Mouse (Mus musculus) lung, postnatal 25 days (tissue): ENCODE results near the gene Rin2.

ENCODE experiments used
- DNase-seq: peaks from one replicate; pipeline ENCODE4 v3.0.0; 2022; ENCODE audit warnings: low spot score

Rin2 gene

DNA sequence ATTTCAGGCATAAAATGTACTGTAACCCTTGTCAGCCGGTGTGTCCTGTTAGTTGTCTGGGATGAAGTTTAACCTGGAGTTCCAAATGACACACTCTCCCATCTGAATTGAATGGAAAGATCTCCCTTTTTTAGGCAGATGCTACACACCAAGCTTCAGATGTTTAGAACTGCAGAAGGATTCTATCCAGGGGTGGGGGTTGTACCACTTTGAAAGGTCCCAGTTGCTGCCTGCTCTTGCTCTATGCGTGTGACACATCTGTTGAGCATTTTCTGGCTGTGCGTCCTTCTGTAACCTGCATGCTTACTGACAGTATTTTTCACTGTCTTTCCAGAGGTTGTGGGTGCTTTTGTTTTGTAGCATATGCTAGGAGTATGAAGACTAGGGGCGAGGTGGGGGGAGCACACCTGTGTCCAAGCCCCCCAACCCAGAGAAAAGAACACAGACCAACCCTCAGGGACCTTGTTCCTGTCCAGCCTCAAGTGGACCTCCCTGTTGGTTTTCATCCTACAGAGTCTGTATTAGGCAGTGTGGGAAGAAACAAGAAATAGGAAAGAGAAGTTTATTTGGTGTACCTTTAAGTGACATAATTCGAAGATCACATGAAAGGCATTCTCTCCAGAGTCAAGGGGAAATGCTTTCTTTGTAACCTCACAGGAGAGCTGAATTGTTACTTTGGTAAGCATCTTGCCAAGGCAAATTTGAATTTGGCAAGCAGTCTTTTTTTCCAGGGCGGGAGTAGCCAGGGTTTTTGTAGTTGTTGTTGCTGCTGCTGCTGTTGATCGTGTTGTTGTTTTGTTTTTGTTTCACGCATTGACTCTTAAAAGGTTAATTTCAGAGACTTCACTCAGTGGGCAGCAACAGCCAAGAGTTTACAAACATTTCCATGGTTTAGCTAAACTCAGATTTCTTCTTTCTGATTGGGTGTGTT is 186.4 kb downstream of the Rin2 start:
- DNase-seq: peak; percentile 73

DNA sequence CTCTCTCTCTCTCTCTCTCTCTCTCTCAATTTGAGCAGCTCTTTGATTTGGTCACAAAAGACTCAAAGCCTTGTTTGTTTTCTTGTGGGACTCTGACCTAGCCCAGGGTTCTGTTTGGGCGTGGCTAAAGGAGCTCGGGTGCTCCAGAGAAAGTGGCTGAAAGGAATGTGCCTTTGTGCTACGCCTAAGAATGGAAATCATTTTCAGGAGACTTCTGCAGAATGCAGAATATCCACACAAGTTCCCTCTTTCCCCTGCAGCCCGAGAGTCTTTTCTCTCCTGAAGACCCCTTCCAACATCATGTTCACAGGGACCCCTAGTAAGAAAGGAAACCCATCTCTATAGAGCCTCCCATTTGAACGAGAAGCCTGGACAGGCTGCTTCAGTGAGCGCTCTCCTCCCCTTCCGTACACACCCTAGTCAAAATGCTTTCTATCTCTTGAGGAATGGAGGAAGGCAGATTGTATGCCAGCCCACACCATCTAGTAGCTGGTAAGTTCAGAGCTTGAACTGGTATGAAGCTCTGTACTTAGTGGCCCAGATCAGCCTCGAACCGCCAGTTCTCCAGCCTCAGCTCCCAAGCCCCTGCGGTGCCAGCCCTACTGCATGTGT is 187.3 kb downstream of the Rin2 start:
- DNase-seq: peak; percentile 70

DNA sequence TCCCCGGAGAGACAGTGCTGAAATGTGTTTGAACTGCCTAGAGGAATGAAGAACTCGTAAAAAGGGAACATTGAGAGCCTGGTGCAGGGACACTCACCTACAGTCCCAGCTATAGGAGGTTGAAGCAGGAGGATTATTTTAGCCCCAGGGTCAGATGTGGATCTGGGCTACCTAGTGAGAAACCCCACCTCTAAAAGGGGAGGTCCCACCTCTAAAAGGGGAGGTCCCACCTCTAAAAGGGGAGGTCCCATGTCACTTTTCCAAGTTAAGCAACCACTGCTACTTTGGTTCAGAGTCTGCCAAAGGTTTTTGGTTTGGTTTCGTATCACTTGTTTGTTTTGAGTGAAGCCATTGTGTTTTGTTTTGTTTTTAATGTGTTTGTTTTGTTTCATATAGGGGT is 190.3 kb downstream of the Rin2 start:
- DNase-seq: no peak

DNA sequence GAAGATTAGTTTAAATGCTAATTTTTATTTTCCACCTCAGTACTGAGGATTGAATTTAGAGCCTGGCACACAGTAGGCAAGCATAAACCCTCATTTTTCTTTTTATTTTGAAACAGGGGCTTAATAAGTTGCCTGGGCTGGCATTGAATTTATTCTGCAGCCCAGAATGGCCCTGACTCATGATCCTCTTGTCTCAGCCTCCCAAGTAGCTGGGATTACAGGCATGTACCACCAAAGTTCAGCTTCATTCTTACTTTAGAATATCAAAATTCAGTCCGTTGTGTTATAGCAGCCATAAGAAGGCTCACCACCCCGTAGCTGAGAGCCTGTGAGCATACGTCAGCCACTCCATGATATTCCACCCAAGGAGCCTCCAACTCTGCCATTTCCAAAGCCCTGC is 191.2 kb downstream of the Rin2 start:
- no peak for DNase-seq

DNA sequence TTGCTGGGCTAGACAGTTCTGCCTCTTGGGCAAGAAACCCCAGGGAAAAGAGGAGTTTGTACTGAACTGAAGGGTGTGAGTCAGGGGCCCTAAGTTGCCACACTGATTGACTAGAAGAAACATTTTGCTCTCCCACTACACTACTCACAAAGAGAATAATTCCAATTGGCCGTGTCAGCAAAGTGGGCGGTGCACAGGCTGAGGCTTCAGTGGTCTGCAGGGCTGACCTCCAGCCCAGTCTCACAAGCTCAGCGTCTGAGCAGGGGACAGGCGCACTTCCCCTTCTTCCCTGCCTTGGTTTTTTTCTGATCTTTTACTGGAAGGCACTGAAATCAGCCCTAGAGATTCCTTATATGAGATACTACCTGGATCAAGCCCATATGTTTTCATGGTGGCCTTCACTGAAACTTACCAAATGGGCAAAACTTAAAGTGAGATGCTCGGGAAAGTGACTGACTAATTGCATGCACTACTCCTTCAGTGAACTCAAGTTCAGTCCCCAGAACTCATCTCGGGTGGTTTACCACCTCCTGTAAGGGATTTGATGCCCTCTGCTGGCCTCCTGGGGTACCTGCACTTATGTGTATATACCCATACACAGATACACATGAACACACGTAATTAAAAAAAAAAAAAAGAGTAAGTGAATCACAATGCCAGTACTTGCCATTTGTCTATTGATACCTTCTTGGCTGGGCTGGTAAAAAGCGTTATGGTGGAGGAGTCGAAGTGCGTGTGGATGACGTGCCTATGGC is 191.9 kb downstream of the Rin2 start:
- DNase-seq: no peak

DNA sequence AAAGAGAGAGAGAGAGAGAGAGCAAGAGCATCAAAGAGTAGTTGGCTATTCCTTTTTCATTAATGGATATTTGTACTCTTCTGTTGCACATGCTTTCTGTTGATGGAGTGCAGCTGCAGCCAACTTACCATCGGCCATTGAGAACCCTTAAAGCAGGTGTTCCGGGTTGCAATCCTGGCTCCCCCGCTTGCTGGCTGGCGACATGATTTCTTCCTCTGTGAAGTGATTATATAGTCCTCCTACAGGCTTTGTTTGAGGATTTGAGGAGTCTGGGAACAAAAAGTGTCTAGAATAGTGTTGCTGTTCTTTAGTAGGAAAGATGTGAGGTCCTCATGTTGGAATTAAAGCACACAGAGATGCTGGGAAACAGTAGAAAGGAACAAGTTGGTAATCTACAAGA is 196.3 kb downstream of the Rin2 start:
- no peak for DNase-seq

DNA sequence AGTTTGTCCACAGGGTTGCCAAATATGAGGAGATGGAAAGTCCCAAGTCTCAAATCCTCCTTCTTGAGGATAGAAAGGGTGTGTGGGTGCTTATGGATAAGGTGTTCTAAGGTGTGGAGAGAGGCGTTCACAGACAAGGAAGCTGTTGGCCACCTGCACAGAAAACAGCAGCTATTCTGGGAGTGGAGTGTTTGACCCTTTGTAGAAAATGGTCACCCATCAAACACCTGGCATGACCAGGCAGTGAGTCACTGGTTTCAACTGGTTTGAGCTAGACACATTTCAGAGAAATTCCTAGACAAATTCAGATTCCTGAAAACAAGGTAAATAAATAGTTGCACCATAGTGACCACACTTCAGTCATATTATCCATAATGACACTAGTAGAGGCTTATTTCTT is 197.1 kb downstream of the Rin2 start:
- DNase-seq: peak; percentile 66

DNA sequence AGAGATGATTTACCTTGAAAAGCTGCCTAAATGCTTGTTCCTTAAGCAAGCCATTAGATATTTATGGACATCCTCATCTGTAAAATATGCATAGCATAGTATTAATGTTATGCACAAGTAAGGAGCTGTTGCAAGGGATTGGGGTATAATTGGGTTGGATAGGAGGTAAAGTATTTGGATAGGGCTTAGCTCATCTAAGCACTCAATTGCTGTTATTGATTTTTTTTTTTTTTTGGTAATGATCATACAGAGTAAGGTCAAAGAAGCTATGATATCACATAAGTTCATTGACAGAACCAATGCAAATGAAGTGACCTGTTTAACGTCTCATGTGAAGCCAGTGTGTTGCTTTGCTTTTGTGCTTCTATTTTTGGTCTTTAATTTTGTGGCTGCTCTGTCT is 198.9 kb downstream of the Rin2 start:
- DNase-seq: no peak

DNA sequence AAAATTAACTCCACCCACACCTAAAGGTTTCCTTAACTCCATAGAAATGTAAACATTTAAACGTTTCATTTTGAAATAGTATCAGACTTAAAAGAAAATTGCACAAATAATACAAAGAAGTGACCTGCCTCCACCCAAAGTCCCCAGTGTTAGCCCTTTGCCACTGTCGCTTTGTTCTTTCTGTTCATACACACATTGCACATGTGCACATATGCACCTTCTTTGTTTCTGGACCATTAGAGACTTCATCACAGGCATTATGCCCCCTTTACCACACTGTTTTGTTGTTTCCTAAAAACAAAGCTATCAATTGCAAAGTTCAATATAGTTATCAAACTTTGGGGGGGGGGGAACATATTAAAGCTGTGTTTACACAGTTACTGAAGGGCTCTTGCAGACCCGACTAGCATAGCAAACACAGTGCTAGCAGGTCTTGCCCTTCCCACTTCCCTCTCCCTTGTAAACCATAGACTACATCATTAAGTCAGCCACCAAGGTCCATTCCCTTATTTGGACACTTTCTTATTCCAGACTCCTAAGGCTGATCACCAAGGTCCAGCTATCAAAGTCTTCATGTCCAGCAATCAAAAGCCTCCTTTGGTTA is 200.0 kb downstream of the Rin2 start:
- no peak for DNase-seq

DNA sequence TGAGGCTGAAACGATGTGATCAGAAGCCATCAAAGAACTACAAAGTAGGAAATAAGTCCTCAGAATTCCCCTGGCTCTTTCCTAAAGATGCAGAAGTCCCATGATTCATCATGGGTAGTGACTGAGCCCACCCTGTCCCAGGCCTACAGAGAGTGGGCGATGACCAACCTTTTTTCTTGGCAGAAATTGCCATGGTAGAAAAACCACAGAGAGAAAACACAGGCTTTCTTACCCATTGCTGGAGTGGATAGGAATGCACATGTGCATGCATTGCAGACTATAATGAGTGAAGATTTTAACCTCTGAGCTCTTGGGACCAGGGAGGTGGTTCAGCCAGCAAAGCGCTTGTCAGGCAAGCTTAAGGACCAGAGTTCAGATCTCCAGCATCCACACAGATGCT is 202.2 kb downstream of the Rin2 start:
- no peak for DNase-seq

DNA sequence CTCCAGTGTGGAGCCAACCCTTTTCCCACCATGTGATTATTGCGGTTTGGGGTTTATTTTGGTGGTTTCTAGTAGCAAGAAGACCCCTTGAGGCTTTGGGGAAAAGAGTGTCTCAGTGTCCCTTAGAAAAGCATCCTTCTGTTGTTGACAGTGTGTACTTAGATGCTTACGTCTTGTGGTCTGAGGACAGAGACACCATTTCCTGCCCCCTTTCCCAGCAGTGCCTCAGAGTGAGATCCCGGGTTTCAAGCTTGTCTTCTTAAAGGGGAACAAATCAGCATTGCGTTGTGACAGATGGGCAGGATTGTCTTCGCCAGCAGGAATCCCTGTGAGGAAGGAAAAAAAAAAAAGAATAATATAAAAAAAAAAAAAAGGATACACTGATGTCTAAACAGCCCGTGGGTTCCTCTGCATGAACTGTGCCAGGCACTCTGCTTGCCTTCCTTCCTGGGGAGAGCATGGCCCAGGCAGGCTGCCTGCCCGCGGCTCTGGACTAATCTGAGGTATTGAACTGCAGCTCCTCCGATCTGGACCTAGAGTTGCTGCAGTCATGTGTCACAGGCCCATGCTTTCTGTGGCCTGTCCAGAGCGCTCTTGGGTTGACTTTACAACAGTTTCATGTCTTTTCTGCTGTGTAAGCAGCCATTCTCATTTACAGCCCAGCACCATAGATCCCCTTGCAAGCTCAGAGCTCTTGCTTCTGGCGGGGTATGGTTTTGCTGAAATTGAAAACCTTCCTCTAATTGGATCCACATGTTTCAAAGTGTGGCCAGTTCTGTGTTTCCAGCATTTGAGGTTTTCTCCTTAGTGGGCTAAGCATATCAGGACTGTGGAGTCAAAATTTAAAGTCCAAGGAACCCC is 206.1 kb downstream of the Rin2 start:
- DNase-seq: no peak

DNA sequence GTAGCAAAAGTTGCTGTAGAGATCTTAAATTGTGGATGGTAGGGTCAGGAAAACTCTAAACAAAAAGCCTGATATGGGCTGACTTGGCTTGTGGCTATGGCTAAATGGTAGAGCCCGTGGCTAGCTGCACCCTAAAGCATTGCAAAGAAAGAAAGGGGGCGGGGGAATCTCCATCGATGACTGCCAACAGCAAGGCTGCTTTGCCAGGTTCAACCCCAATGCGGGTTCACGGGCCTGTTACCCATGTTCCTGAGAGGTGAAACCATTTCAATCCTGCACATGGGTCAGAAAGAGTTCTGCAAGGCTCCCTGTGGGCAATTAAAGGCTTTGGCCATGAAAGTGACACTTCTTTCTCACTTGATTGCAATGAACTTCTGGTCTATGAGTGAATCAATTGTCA is 206.9 kb downstream of the Rin2 start:
- DNase-seq: no peak

DNA sequence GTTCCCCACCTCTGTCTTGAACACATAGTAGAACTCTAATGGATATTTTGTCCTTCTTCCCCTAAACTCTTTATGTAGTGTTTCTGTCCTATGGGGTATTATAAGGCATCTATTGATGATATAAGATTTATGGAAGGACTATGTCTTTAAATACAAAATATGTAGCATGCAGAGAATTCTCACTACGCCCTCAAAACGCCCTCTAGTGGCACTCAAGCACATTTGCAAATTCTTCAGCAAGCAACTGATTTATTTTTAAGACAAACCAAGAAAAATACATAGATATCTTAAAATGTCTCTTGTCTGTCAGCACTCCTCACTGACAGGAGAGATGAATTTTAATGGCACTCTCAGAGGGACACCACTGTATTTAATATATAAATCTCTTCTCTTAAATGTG is 207.4 kb downstream of the Rin2 start:
- no peak for DNase-seq

DNA sequence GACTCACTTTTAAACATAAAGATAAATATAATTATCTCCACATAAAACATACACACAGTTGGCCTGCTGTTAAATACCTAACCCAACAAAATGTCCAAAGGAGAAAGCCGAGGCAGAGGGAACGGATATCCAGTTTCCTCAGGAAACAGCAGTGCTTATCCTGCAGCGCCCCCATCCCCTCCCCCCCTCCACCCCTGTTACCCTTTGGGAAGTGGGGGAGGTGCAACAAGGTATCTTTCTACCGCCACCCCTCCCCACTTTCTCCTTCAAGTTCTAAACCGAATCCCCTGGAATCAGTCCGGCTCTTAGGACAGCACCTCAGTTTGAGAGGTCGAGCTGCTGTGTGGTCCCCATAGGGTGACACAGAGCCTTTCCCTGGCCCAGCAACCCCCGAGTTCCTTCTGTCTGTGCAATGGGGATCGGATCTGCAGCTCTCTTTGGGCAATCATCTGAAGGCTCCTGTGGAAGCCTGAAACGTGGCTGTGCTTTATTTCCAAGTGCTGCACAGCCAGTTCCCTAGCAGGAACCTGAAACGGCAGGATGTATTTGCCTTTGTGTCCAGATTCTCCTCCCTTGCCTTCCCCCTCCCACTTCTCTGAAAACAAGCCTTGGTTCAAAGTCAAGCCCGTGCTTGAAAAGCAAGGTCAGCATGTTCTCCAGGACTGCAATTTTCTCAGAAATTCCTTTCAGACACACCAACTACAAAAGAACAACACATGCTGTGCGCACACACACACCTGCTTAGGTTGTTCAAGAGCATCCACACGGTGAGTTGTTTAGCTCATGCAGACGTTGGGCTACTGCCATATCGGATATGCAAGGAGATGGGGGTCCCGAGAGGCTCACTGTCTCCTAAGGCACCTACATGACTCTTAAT is 209.3 kb downstream of the Rin2 start:
- no peak for DNase-seq

DNA sequence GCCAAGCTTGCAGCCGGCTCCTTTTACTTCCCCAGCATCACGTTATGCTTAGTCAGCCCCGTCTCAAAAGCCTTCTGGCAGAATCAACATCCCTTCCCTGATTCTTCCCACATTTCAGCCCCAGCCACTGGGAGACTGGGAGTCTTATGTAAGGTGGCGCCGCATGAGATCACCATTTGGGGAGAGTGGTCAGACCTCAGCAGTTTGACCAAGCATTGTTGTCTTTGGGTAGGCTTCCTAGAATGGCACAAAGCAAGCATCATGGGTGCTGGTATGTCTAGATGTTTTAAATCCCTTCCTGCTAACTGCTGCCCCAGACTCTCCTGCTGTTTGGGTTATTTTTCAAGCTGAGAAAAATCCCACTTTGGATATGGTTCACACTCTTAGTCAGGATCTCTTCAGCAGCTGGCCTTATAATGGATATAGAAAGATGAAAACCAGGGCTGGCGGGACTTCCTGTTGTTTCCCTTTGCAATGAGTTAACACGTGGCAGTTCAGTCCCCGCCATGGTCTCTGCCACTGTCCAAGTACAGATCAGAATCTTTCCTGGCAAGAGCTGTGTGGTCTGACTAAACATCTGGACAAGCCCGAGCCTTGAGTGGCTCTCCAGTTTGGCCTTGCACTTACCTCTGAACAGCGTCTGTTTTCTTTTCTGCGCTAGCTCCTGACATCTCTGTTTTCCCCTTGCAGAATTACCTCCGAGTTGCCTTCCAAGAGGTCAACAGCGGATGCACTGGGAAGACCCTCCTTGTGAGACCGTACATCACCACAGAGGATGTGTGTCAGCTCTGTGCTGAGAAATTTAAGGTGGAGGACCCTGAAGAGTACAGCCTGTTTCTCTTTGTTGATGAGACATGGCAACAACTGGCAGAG is 210.1 kb downstream of the Rin2 start:
- peak; percentile 70 for DNase-seq

DNA sequence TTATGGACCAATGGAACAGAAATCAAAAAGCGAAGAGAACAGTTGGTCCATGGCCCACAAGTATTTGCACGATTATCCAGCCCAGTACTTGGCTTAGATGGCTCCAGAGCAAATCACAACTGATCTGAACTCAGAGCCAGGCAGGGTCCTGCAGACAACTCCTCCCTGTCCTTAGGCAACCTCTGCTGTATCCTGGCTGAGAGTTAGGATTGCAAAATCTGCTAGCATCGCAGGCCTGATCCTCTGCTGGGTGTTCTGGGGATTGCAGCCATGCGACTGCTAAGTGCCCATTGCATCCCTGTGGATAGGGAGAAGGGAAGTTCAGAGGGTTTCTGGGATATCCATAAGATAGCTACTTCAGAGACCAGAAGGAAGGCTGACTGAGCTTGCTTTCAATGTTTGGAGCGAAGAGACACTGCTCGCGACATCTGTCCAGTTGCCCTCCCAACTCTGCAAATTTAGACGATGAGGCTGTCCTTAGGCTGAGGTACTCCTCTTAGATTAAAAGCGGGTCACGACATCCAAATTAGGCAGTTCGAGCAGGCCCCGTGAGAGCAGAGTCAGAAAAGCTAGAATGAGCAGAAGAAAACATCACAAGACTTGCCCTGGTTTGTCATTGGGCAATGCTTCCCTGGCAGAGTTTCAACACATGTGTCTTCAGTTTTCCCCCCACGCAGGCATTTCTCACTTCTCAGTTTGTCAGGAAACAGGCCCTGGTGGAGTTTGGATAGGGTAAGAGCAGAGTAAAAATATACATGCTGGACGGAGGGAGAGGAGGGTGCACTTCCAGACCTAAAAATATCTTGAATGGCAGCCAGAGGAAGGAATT is 213.1 kb downstream of the Rin2 start:
- peak; percentile 83 for DNase-seq

DNA sequence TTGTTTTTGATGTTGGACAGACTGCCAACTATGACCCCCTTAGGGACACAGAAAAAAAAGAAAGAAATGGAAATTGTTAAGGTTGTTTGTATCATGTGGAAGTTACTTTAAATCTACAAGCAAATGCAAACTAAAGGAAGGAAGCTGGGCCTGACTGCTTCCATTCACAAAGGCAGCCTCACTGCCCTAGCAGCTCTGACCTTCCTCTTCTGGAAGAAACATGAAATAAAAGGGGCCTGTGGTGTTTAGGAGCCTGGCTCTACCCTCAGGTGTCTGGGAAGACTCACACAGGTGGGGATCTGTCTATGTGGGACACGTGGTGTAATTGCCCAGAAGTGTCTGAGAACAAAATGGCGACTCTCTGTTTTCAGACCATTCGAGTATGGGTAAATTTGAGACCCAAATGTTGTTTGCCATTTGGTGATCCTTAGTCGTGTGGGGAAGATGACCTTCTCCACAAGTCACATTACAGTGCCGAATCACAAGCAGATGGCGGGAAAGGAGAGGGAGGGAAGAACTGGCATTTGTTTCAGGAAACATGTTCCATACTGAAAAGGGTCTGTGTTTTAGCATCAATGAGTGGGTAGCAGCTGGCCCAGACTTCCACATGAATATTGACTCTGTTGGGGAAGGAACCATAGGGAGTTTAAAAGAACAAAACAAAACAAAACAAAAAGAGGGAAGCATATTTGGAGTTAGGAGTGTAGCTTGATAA is 213.9 kb downstream of the Rin2 start:
- DNase-seq: no peak

DNA sequence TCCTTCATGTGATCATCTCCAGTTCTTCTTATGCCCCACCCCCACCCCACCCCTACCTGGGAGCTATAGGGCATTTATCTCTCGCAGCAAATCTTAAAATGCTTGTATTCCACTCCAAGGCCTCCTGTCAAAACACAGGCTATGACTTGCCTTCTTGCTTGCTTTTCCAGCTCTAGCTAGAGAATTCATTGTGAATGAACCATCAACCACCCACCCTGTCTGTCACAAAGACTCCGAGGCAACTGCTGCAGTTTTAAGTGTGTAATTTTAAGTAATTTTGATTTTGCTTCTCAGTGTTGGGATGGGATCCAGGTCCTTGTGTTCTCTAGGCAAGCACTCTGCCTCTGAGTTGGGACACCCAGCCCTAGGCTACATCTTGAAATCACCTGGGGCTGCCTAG is 215.6 kb downstream of the Rin2 start:
- no peak for DNase-seq
